Mouse (Mus musculus) erythroblast, adult 5-6 weeks (primary cell): ENCODE data around the gene Hmces. TPM values are rescaled to one million over a fixed set of nuclear protein-coding genes. Genes with fewer than 3 reads are reported as not detected.

Experiments used
- ATAC-seq: replicated peaks from 2 replicates; pipeline ENCODE4 v1.8.0; 2016; ENCODE audit warnings: moderate number of reproducible peaks, mild to moderate bottlenecking, moderate TSS enrichment, inconsistent platforms; ENCODE audit not compliant: poor library complexity, low FRiP score, severe bottlenecking
- total RNA-seq, 2 experiments: library from RNA; stranded (forward) in 1 of 2; stranded (reverse) in 1 of 2; fragments of 150-400 nt in 1 of 2; fragments of 200-764, 138-1000 nt in 1 of 2; gene quantifications; 2 replicates each; pipeline versions ENCODE4 v1.2.3 to v1.2.4; 2015 to 2017; ENCODE audit warnings: low replicate concordance in 2 of 2

Hmces gene
- 10.0 TPM in 2 replicates for total RNA-seq (2015; ENCODE audit: low replicate concordance)
- total RNA-seq (2017; ENCODE audit: low replicate concordance), result 7.8 and 8.6 TPM in 2 replicates

- peak; percentile 90 for ATAC-seq
These were observed at the start of gene Hmces for GRCm38 (mm10) chr6:87913661-87914325. Hmces (plus strand) TSS chr6:87913935.

- no peak for ATAC-seq
These were observed 47.5 kb upstream of the Hmces start for GRCm38 (mm10) chr6:87866211-87866610.

- no peak for ATAC-seq
These were observed 46.5 kb upstream of the Hmces start for GRCm38 (mm10) chr6:87867256-87867655.

GRCm38 (mm10) chr6:87868871-87869506, 44.7 kb upstream of the Hmces start:
- peak; percentile 64 for ATAC-seq

GRCm38 (mm10) chr6:87870440-87870839, 43.3 kb upstream of the Hmces start:
- ATAC-seq, result no peak

GRCm38 (mm10) chr6:87871240-87871639, 42.5 kb upstream of the Hmces start:
- ATAC-seq, result no peak

- ATAC-seq, result no peak
These were observed 40.6 kb upstream of the Hmces start for GRCm38 (mm10) chr6:87873104-87873503.

- ATAC-seq, result no peak
These were observed 39.8 kb upstream of the Hmces start for GRCm38 (mm10) chr6:87873963-87874362.

GRCm38 (mm10) chr6:87875083-87875482, 38.7 kb upstream of the Hmces start:
- ATAC-seq, result no peak

GRCm38 (mm10) chr6:87875562-87875961, 38.2 kb upstream of the Hmces start:
- no peak for ATAC-seq

- ATAC-seq, result no peak
These were observed 37.6 kb upstream of the Hmces start for GRCm38 (mm10) chr6:87876068-87876643.

- ATAC-seq, result no peak
These were observed 34.7 kb upstream of the Hmces start for GRCm38 (mm10) chr6:87879010-87879409.

GRCm38 (mm10) chr6:87879628-87880027, 34.1 kb upstream of the Hmces start:
- ATAC-seq, result no peak

- no peak for ATAC-seq
These were observed 31.5 kb upstream of the Hmces start for GRCm38 (mm10) chr6:87882221-87882620.

- no peak for ATAC-seq
These were observed 30.9 kb upstream of the Hmces start for GRCm38 (mm10) chr6:87882816-87883215.

- ATAC-seq, result no peak
These were observed 27.0 kb upstream of the Hmces start for GRCm38 (mm10) chr6:87886721-87887120.

GRCm38 (mm10) chr6:87887594-87888233, 26.0 kb upstream of the Hmces start, which contains the start of gene Copg1:
Copg1 (plus strand) TSS chr6:87887814.
- peak; percentile 96 for ATAC-seq

- no peak for ATAC-seq
These were observed 19.8 kb upstream of the Hmces start for GRCm38 (mm10) chr6:87893931-87894330.

GRCm38 (mm10) chr6:87898028-87898427, 15.7 kb upstream of the Hmces start:
- no peak for ATAC-seq

- no peak for ATAC-seq
These were observed 7.1 kb upstream of the Hmces start for GRCm38 (mm10) chr6:87906632-87907031.

GRCm38 (mm10) chr6:87909181-87909580, 4.6 kb upstream of the Hmces start:
- no peak for ATAC-seq
